In genomic region chr16:38399076-38399475, GRCm38 (mm10) we compare ENCODE assay signal across 8 mouse cellular contexts. TPM values are rescaled to one million over a fixed set of nuclear protein-coding genes. Genes with fewer than 3 reads are reported as not detected.
DNase-seq lines count a peak whose midpoint lies in the region; ATAC-seq and TF ChIP-seq lines count a peak whose summit lies in the region.

No protein-coding gene starts in this region.

- no peak for DNase-seq in embryonic facial prominence, embryonic 10.5 days (ENCODE audit: low spot score)
- DNase-seq in cerebellum, adult 8-10 months: no peak
- DNase-seq in frontal cortex, adult 2 months (ENCODE audit: extremely low spot score in 1 of 2, low spot score in 1 of 2): no peak
- DNase-seq in adrenal gland, adult 8-10 months: no peak

- H3K9me3 ChIP-seq in intestine, embryonic 15.5 days: no peaks in the 10 kb centered on the region
- H3K9me3 ChIP-seq in intestine, postnatal 0 days (ENCODE audit: control insufficient read depth): no peaks in the 10 kb centered on the region
- H3K9me3 ChIP-seq in embryonic facial prominence, embryonic 10.5 days: no peaks in the 10 kb centered on the region
- H3K9me3 ChIP-seq in intestine, embryonic 16.5 days (ENCODE audit: control insufficient read depth, low read length): no peaks in the 10 kb centered on the region
- no peaks in the 10 kb centered on the region for H3K9me3 ChIP-seq in midbrain, embryonic 16.5 days (replicated peaks; ENCODE audit: control insufficient read depth, low read length, poor library complexity, severe bottlenecking)

- H3K27me3 ChIP-seq in intestine, embryonic 15.5 days (replicated peaks): no peaks in the 10 kb centered on the region
- H3K27me3 ChIP-seq in intestine, postnatal 0 days (replicated peaks; ENCODE audit: control insufficient read depth, insufficient read depth, low read length): no peaks in the 10 kb centered on the region; the same call in 1 of the 2 replicates
- H3K27me3 ChIP-seq in embryonic facial prominence, embryonic 10.5 days (replicated peaks; ENCODE audit: low read depth, poor library complexity, severe bottlenecking): no peaks in the 10 kb centered on the region
- no peaks in the 10 kb centered on the region for H3K27me3 ChIP-seq in intestine, embryonic 16.5 days (replicated peaks; ENCODE audit: control insufficient read depth, insufficient read depth, low read length)
- no peaks in the 10 kb centered on the region for H3K27me3 ChIP-seq in midbrain, embryonic 16.5 days (ENCODE audit: control insufficient read depth, insufficient read depth, low read depth, low read length)

- H3K27ac ChIP-seq in intestine, embryonic 15.5 days: no peak overlapping the region
- H3K27ac ChIP-seq in intestine, postnatal 0 days (ENCODE audit: low read depth, low read length): no peak overlapping the region
- peak overlapping the region; percentile 79 for H3K27ac ChIP-seq in embryonic facial prominence, embryonic 10.5 days (replicated peaks)
- H3K27ac ChIP-seq in intestine, embryonic 16.5 days (ENCODE audit: low read length): no peak overlapping the region
- peak overlapping the region; percentile 56 for H3K27ac ChIP-seq in midbrain, embryonic 16.5 days (ENCODE audit: low read length)

- no peak overlapping the region for H3K4me3 ChIP-seq in intestine, embryonic 15.5 days (replicated peaks)
- no peak overlapping the region for H3K4me3 ChIP-seq in intestine, postnatal 0 days (ENCODE audit: low read depth, low read length)
- H3K4me3 ChIP-seq in embryonic facial prominence, embryonic 10.5 days: peak overlapping the region; percentile 50
- H3K4me3 ChIP-seq in intestine, embryonic 16.5 days (ENCODE audit: low read length): no peak overlapping the region
- no peak overlapping the region for H3K4me3 ChIP-seq in midbrain, embryonic 16.5 days (ENCODE audit: low read depth, low read length)

- 0 out of 2 replicates have a peak overlapping the region, but pooled peaks have one; percentile 0 for H3K9ac ChIP-seq in intestine, embryonic 15.5 days
- no peak overlapping the region for H3K9ac ChIP-seq in intestine, postnatal 0 days (ENCODE audit: low read depth, low read length)
- no peak overlapping the region for H3K9ac ChIP-seq in intestine, embryonic 16.5 days (ENCODE audit: low read depth, low read length)
- H3K9ac ChIP-seq in midbrain, embryonic 16.5 days (ENCODE audit: low read depth, low read length): no peak overlapping the region; the same call in 1 of the 2 replicates

- 0 out of 2 replicates have a peak overlapping the region, but pooled peaks have one; percentile 58 for H3K4me2 ChIP-seq in intestine, embryonic 15.5 days (replicated peaks)
- H3K4me2 ChIP-seq in intestine, postnatal 0 days (replicated peaks; ENCODE audit: low read depth): no peak overlapping the region
- H3K4me2 ChIP-seq in intestine, embryonic 16.5 days (ENCODE audit: low read depth, low read length): 0 out of 2 replicates have a peak overlapping the region, but pooled peaks have one; percentile 55
- peak overlapping the region; percentile 59; the same call in 1 of the 2 replicates for H3K4me2 ChIP-seq in midbrain, embryonic 16.5 days (ENCODE audit: low read length)

- no peaks in the 10 kb centered on the region for H3K36me3 ChIP-seq in intestine, embryonic 15.5 days
- no peaks in the 10 kb centered on the region for H3K36me3 ChIP-seq in intestine, postnatal 0 days (ENCODE audit: control insufficient read depth, insufficient read depth)
- no peaks in the 10 kb centered on the region for H3K36me3 ChIP-seq in embryonic facial prominence, embryonic 10.5 days (replicated peaks)
- H3K36me3 ChIP-seq in intestine, embryonic 16.5 days (ENCODE audit: control insufficient read depth, insufficient read depth, low read length): no peaks in the 10 kb centered on the region
- no peaks in the 10 kb centered on the region for H3K36me3 ChIP-seq in midbrain, embryonic 16.5 days (ENCODE audit: control insufficient read depth, insufficient read depth, low read length)

- peaks cover 15% of the 10 kb centered on the region for H3K4me1 ChIP-seq in intestine, embryonic 15.5 days (replicated peaks)
- no peaks in the 10 kb centered on the region for H3K4me1 ChIP-seq in intestine, postnatal 0 days (replicated peaks; ENCODE audit: control insufficient read depth, insufficient read depth, low read length)
- peaks cover 17% of the 10 kb centered on the region for H3K4me1 ChIP-seq in embryonic facial prominence, embryonic 10.5 days
- peaks cover 11% of the 10 kb centered on the region; the same call in 1 of the 2 replicates for H3K4me1 ChIP-seq in intestine, embryonic 16.5 days (ENCODE audit: control insufficient read depth, insufficient read depth, low read length)
- H3K4me1 ChIP-seq in midbrain, embryonic 16.5 days (ENCODE audit: control insufficient read depth, insufficient read depth, low read length): peaks cover 16% of the 10 kb centered on the region

- TF ChIP-seq CTCF in intestine, postnatal 0 days (IDR thresholded peaks at IDR 0.05; ENCODE audit: low read depth): no peak

- WGBS in intestine, embryonic 15.5 days: 79% methylated on average over 3 of the region's 3 CpGs
- WGBS in intestine, postnatal 0 days: 70% methylated on average over 3 of the region's 3 CpGs
- 69% methylated on average over 3 of the region's 3 CpGs for WGBS in embryonic facial prominence, embryonic 10.5 days
- 73% methylated on average over 3 of the region's 3 CpGs for WGBS in intestine, embryonic 16.5 days
- WGBS in midbrain, embryonic 16.5 days: 65% methylated on average over 3 of the region's 3 CpGs

- no peak; the same call in 1 of the 2 replicates for ATAC-seq in intestine, embryonic 15.5 days
- ATAC-seq in intestine, postnatal 0 days: no peak
- no peak for ATAC-seq in intestine, embryonic 16.5 days
- ATAC-seq in midbrain, embryonic 16.5 days: peak; percentile 2; the same call in 1 of the 2 replicates

RNA-seq across cellular contexts. Expression of gene Pla1a, which starts 33.9 kb away (rescaled TPM):
- 1.3 and 1.7 TPM in 2 replicates for polyA plus RNA-seq in intestine, embryonic 15.5 days (2015; fragmentation: Nextera tagmentation; extraction: Ambion mirVana)
- polyA plus RNA-seq in intestine, postnatal 0 days (2015; fragmentation: Nextera tagmentation; extraction: Ambion mirVana): 1.6 and 1.8 TPM in 2 replicates
- not detected in 2 replicates for polyA plus RNA-seq in embryonic facial prominence, embryonic 10.5 days (2016; fragmentation: Nextera tagmentation; extraction: Ambion mirVana)
- polyA plus RNA-seq in intestine, embryonic 16.5 days (2015; fragmentation: Nextera tagmentation; extraction: Ambion mirVana): 1.3 and 1.9 TPM in 2 replicates
- polyA plus RNA-seq in midbrain, embryonic 16.5 days (2015; fragmentation: Nextera tagmentation; extraction: Ambion mirVana): 0.36 and 0.68 TPM in 2 replicates
- polyA plus RNA-seq in frontal cortex, adult 2 months (2012; rRNA removed): 1.8 and 2.4 TPM in 2 replicates
- total RNA-seq in adrenal gland, adult 8-10 months (2022): 10 to 100 TPM; 12.0 to 56.7 (median 30.9) TPM

RNA-seq across cellular contexts. Expression of gene Popdc2, which starts 37.1 kb away (rescaled TPM):
- polyA plus RNA-seq in intestine, embryonic 15.5 days (2015; fragmentation: Nextera tagmentation; extraction: Ambion mirVana): 14.8 and 15.4 TPM in 2 replicates
- 16.6 and 16.9 TPM in 2 replicates for polyA plus RNA-seq in intestine, postnatal 0 days (2015; fragmentation: Nextera tagmentation; extraction: Ambion mirVana)
- 2.1 and 2.7 TPM in 2 replicates for polyA plus RNA-seq in embryonic facial prominence, embryonic 10.5 days (2016; fragmentation: Nextera tagmentation; extraction: Ambion mirVana)
- 15.0 and 20.2 TPM in 2 replicates for polyA plus RNA-seq in intestine, embryonic 16.5 days (2015; fragmentation: Nextera tagmentation; extraction: Ambion mirVana)
- 0.47 and 0.83 TPM in 2 replicates for polyA plus RNA-seq in midbrain, embryonic 16.5 days (2015; fragmentation: Nextera tagmentation; extraction: Ambion mirVana)
- polyA plus RNA-seq in frontal cortex, adult 2 months (2012; rRNA removed): 0.90 and 1.1 TPM in 2 replicates
- 1 to 10 TPM in 2 of 4 experiments, under 1 TPM in 2; 0.66 to 2.5 (median 0.94) TPM for total RNA-seq in adrenal gland, adult 8-10 months (2022)

RNA-seq across cellular contexts. Expression of gene Gm21987, which starts 52.2 kb away (rescaled TPM):
- 0.53 TPM in 1 of 2 replicates, not detected in the other for polyA plus RNA-seq in intestine, embryonic 15.5 days (2015; fragmentation: Nextera tagmentation; extraction: Ambion mirVana)
- polyA plus RNA-seq in intestine, postnatal 0 days (2015; fragmentation: Nextera tagmentation; extraction: Ambion mirVana): 0.38 TPM in 1 of 2 replicates, not detected in the other
- not detected in 2 replicates for polyA plus RNA-seq in embryonic facial prominence, embryonic 10.5 days (2016; fragmentation: Nextera tagmentation; extraction: Ambion mirVana)
- 0.54 and 1.6 TPM in 2 replicates for polyA plus RNA-seq in intestine, embryonic 16.5 days (2015; fragmentation: Nextera tagmentation; extraction: Ambion mirVana)
- not detected in 2 replicates for polyA plus RNA-seq in midbrain, embryonic 16.5 days (2015; fragmentation: Nextera tagmentation; extraction: Ambion mirVana)
- not detected in 2 replicates for polyA plus RNA-seq in frontal cortex, adult 2 months (2012; rRNA removed)
- under 1 TPM in 1 of 4 experiments, not detected in 3; 0.97 TPM for total RNA-seq in adrenal gland, adult 8-10 months (2022)

RNA-seq across cellular contexts. Expression of gene Cox17, which starts 52.3 kb away (rescaled TPM):
- 233 TPM in 2 replicates for polyA plus RNA-seq in intestine, embryonic 15.5 days (2015; fragmentation: Nextera tagmentation; extraction: Ambion mirVana)
- 557 and 587 TPM in 2 replicates for polyA plus RNA-seq in intestine, postnatal 0 days (2015; fragmentation: Nextera tagmentation; extraction: Ambion mirVana)
- 128 and 133 TPM in 2 replicates for polyA plus RNA-seq in embryonic facial prominence, embryonic 10.5 days (2016; fragmentation: Nextera tagmentation; extraction: Ambion mirVana)
- 223 and 249 TPM in 2 replicates for polyA plus RNA-seq in intestine, embryonic 16.5 days (2015; fragmentation: Nextera tagmentation; extraction: Ambion mirVana)
- 66.0 and 68.5 TPM in 2 replicates for polyA plus RNA-seq in midbrain, embryonic 16.5 days (2015; fragmentation: Nextera tagmentation; extraction: Ambion mirVana)
- polyA plus RNA-seq in frontal cortex, adult 2 months (2012; rRNA removed): 264 and 278 TPM in 2 replicates
- 100 to 1,000 TPM; 171 to 378 (median 215) TPM for total RNA-seq in adrenal gland, adult 8-10 months (2022)

RNA-seq across cellular contexts. Expression of gene Adprh, which starts 53.4 kb away (rescaled TPM):
- 83.4 and 84.7 TPM in 2 replicates for polyA plus RNA-seq in intestine, embryonic 15.5 days (2015; fragmentation: Nextera tagmentation; extraction: Ambion mirVana)
- 55.3 and 58.8 TPM in 2 replicates for polyA plus RNA-seq in intestine, postnatal 0 days (2015; fragmentation: Nextera tagmentation; extraction: Ambion mirVana)
- 139 and 143 TPM in 2 replicates for polyA plus RNA-seq in embryonic facial prominence, embryonic 10.5 days (2016; fragmentation: Nextera tagmentation; extraction: Ambion mirVana)
- 85.1 and 88.9 TPM in 2 replicates for polyA plus RNA-seq in intestine, embryonic 16.5 days (2015; fragmentation: Nextera tagmentation; extraction: Ambion mirVana)
- polyA plus RNA-seq in midbrain, embryonic 16.5 days (2015; fragmentation: Nextera tagmentation; extraction: Ambion mirVana): 160 and 164 TPM in 2 replicates
- polyA plus RNA-seq in frontal cortex, adult 2 months (2012; rRNA removed): 59.6 and 61.6 TPM in 2 replicates
- total RNA-seq in adrenal gland, adult 8-10 months (2022): 10 to 100 TPM; 49.8 to 51.5 (median 50.1) TPM

Comparison
In these comparisons a context has a peak if more than half of its experiments do, and no peak if none do; other contexts are left out.
1. H3K27ac ChIP-seq: peak in embryonic facial prominence, embryonic 10.5 days (single experiment) and midbrain, embryonic 16.5 days (single experiment); none in intestine, embryonic 15.5 days (single experiment), intestine, postnatal 0 days (single experiment) and intestine, embryonic 16.5 days (single experiment).